Mouse (Mus musculus) megakaryocyte, embryonic 14.5 days (primary cell): ENCODE measurements around the gene Gm42957.

Experiments used
- FLI1 ChIP-seq: IDR thresholded peaks from 2 replicates; pipeline ENCODE4 v1.6.1; 2012; ENCODE audit warnings: low read length, inconsistent platforms, mixed read lengths
- GATA1 ChIP-seq: IDR thresholded peaks from 3 replicates; pipeline ENCODE4 v1.6.1; 2012; ENCODE audit warnings: mixed read lengths, low read length, inconsistent platforms, borderline replicate concordance

DNA sequence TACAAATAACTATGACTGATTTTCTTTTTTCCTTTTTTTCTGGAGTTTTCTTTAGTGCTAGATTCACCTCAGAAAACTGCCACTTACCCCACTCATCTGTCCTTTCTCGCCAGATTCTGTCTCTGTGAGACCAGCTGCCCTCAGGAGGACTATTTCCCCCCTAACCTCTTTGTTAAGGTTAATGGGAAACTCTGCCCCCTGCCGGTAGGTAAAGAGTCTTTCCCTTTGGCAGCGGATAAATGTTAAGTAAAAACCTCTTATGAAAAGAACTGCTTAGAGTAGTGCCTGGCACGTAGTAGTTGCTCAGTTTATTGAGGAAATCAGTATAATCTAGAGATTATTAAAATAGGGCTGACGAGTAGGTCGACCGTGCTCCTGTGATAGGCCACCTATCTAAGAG is 65.1 kb downstream of the Gm42957 start:
- TF ChIP-seq GATA1 (no peak), FLI1 (no peak)
